In genomic region chr15:10652931-10653475, GRCm38 (mm10) we compare ENCODE assay signal across 23 mouse cellular contexts.
"Had no signal": no experiment of that assay in that cellular context is flagged by ENCODE, and none has a peak within 500 bp of the region (broad histone marks: within the 10 kb centered on the region; RNA-seq: fewer than 3 reads in every experiment).

No protein-coding gene starts in this region.

- H3K27ac ChIP-seq: heart, embryonic 13.5 days; heart, embryonic 15.5 days; hindbrain, embryonic 14.5 days; layer of hippocampus, adult 2 months; limb, embryonic 13.5 days; limb, embryonic 15.5 days; liver, embryonic 12.5 days; liver, embryonic 14.5 days had no signal

- ATAC-seq: forebrain, embryonic 16.5 days; hindbrain, embryonic 16.5 days; inflammation-experienced regulatory T-cells, adult 6 months; liver, embryonic 12.5 days had no signal

- H3K9ac ChIP-seq: heart, embryonic 13.5 days; heart, embryonic 15.5 days; hindbrain, embryonic 14.5 days; limb, embryonic 13.5 days; limb, embryonic 15.5 days; liver, embryonic 12.5 days; liver, embryonic 14.5 days had no signal

- H3K4me3 ChIP-seq: heart, embryonic 13.5 days; heart, embryonic 15.5 days; layer of hippocampus, adult 2 months; limb, embryonic 13.5 days; limb, embryonic 15.5 days; liver, embryonic 12.5 days had no signal

- H3K36me3 ChIP-seq: heart, embryonic 13.5 days; heart, embryonic 15.5 days; limb, embryonic 13.5 days; limb, embryonic 15.5 days; liver, embryonic 12.5 days had no signal

- DNase-seq: gastrocnemius, postnatal 14 days; gastrocnemius, postnatal 36 days; heart, adult 18-20 months; heart, postnatal 14 days; heart, postnatal 36 days; kidney, adult 11 months; kidney, adult 9 months; kidney, postnatal 14 days; kidney, postnatal 36 days; left cerebral cortex, postnatal 4 days; lung, adult 18-20 months had no signal

- H3K4me2 ChIP-seq: heart, embryonic 11.5 days; heart, embryonic 13.5 days; heart, embryonic 15.5 days; hindbrain, embryonic 14.5 days; limb, embryonic 13.5 days; limb, embryonic 15.5 days; liver, embryonic 12.5 days had no signal

- H3K9me3 ChIP-seq: heart, embryonic 13.5 days; heart, embryonic 15.5 days; limb, embryonic 13.5 days; limb, embryonic 15.5 days; liver, embryonic 12.5 days had no signal

- H3K27me3 ChIP-seq: limb, embryonic 13.5 days; limb, embryonic 15.5 days; liver, embryonic 12.5 days had no signal
